Mouse (Mus musculus): ENCODE data around the gene Olfr410. TPM values are rescaled to one million over a fixed set of nuclear protein-coding genes. Genes with fewer than 3 reads are reported as not detected.

Gene Olfr410
- total and polyA plus RNA-seq, 3 experiments: not detected

DNA sequence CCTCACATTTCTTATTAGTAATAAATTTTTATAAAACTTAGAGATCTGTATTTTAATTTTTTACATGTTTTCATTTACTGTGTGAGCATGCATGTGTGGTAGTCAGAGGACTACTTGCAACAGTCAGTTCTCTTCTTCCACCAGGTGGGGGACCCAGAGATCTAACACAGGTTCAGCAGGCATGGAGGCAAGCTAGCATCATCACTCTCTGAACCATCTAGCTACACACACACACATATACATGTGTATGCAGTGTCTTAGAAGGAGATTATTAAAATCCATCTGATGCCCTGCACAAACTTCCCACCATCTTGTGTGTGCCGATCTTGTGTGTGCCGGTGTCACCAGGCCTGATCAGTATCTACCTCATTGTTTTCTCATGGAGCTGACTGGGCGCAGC is 39.0 kb upstream of the Olfr410 start:
- Histone ChIP-seq H3K9me3 (replicated peaks; ENCODE audit: low read length) (no peaks in the 10 kb centered on the region), H3K79me2 (replicated peaks; ENCODE audit: control insufficient read depth, extremely low read depth, insufficient read depth, poor library complexity, severe bottlenecking) (no peaks in the 10 kb centered on the region), H3K4me2 (ENCODE audit: insufficient read depth, low read depth, poor library complexity, severe bottlenecking) (no peak overlapping the region), H3K4me3 (replicated peaks in 1 of 3; ENCODE audit: low read depth in 2 of 3, low read length in 2 of 3, poor library complexity in 1 of 3) (no peak overlapping the region), H3K9ac (ENCODE audit: insufficient read depth, low read depth) (no peak overlapping the region), H3K36me3 (replicated peaks in 1 of 2; ENCODE audit: control insufficient read depth in 1 of 2, insufficient read depth in 1 of 2, low read length in 1 of 2) (no peaks in the 10 kb centered on the region), H3K27ac (ENCODE audit: insufficient read depth, low read depth) (no peak overlapping the region), H3K27me3 (replicated peaks) (peaks cover 4% of the 10 kb centered on the region), H3K4me1 (ENCODE audit: control insufficient read depth in 1 of 2, insufficient read depth in 2 of 2) (peaks cover 2 to 23% of the 10 kb centered on the region in 2 experiments; a peak in 2 of 4 replicates)
- TF ChIP-seq CTCF (conservative IDR thresholded peaks at IDR 0.05 in 1 of 2, IDR thresholded peaks at IDR 0.05 in 1 of 2; ENCODE audit: low read depth in 2 of 2, low read length in 2 of 2): peak; percentile 62 to 98
- TF ChIP-seq ZKSCAN1 (IDR thresholded peaks at IDR 0.05; ENCODE audit: borderline replicate concordance, low read depth, low read length): no peak
- TF ChIP-seq MYC (IDR thresholded peaks at IDR 0.05; ENCODE audit: low read depth, low read length): peak; percentile 34; the same call in 1 of the 2 replicates
- peak; percentile 99 for TF ChIP-seq SMC3 (IDR thresholded peaks at IDR 0.05; ENCODE audit: low read depth, low read length)
- no peak for TF ChIP-seq E2F4 (IDR thresholded peaks at IDR 0.05; ENCODE audit: insufficient replicate concordance, low read depth, low read length)
- TF ChIP-seq RAD21 (IDR thresholded peaks at IDR 0.05; ENCODE audit: low read depth, low read length): peak; percentile 98
- peak; percentile 98 for TF ChIP-seq ZC3H11A (IDR thresholded peaks at IDR 0.05; ENCODE audit: low read depth, low read length)
- no peak for TF ChIP-seq MXI1 (IDR thresholded peaks at IDR 0.05; ENCODE audit: low read depth, low read length)
- DNase-seq (ENCODE audit: extremely low read depth): peak; percentile 82
- dilution Hi-C loops (cut with MboI; ENCODE audit: extremely low pct_ligation_motif_present, extremely low pct_unique_long_range_greater_than_20kb, low sequenced_read_pairs): no loop called here
- in situ Hi-C loops (cut with MboI; ENCODE audit: low pct_ligation_motif_present, low pct_unique_long_range_greater_than_20kb, low sequenced_read_pairs): loop anchor here (10.0 to 25.0 kb wide), 3 partner anchors 158 to 460 kb away; partner anchors contain the start of genes Mnt, Olfr139 and Olfr399

DNA sequence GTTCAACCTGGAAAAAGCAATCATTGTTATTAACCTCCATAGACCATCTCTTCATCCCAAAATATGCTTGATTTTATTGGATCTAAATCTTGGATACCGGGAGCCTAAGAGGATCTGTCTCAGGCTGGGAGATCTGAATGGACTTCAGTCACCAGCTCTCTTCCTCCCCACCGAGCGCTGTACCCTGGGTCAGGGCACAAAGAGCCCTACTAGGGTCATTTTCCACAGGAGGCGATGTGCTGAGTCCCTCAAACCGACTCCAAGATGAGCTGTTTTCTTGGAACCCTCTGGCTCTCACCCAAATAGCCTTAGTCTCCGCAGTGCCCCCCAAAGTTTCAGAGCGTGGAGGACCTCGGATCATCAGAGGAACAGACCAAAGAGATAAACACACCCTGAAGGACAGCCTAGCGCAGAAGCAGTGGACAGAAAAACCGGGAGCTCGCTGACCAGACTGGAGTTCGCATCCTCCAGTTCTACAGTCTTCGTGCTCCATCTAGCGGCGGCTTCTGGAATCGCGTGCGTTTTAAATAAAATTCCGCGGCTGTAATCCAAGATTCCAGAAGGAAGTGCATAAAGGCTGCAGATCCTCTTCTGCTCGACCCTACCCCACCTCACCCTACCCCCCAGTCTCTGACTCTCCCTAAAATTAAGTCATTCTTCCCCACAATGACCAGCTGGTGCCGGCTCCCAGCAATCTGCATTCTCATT is 33.7 kb upstream of the Olfr410 start:
- Histone ChIP-seq H3K4me2 (ENCODE audit: insufficient read depth, low read depth, poor library complexity, severe bottlenecking) (peak overlapping the region; percentile 45; the same call in 1 of the 2 replicates), H3K9me3 (replicated peaks; ENCODE audit: low read length) (peaks cover 3% of the 10 kb centered on the region), H3K27me3 (replicated peaks) (peaks cover 47% of the 10 kb centered on the region), H3K27ac (ENCODE audit: insufficient read depth, low read depth) (no peak overlapping the region), H3K36me3 (replicated peaks in 1 of 2; ENCODE audit: control insufficient read depth in 1 of 2, insufficient read depth in 1 of 2, low read length in 1 of 2) (no peaks in the 10 kb centered on the region), H3K4me3 (replicated peaks in 1 of 3; ENCODE audit: low read depth in 2 of 3, low read length in 2 of 3, poor library complexity in 1 of 3) (no peak overlapping the region), H3K79me2 (replicated peaks; ENCODE audit: control insufficient read depth, extremely low read depth, insufficient read depth, poor library complexity, severe bottlenecking) (no peaks in the 10 kb centered on the region), H3K9ac (ENCODE audit: insufficient read depth, low read depth) (no peak overlapping the region), H3K4me1 (ENCODE audit: control insufficient read depth in 1 of 2, insufficient read depth in 2 of 2) (no peaks in the 10 kb centered on the region)
- peak; percentile 59 for DNase-seq (ENCODE audit: extremely low read depth)
- dilution Hi-C loops (cut with MboI; ENCODE audit: extremely low pct_ligation_motif_present, extremely low pct_unique_long_range_greater_than_20kb, low sequenced_read_pairs): no loop called here
- in situ Hi-C loops (cut with MboI; ENCODE audit: low pct_ligation_motif_present, low pct_unique_long_range_greater_than_20kb, low sequenced_read_pairs): loop anchor here (10.0 to 25.0 kb wide), 4 partner anchors 163 to 1234 kb away; partner anchors contain the start of genes Haspin, Olfr139 and Olfr399
- TF ChIP-seq BHLHE40 (IDR thresholded peaks at IDR 0.05; ENCODE audit: low read depth, low read length): no peak
- TF ChIP-seq MAFK (IDR thresholded peaks at IDR 0.05; ENCODE audit: insufficient replicate concordance, low read length): no peak
- TF ChIP-seq TBP (conservative IDR thresholded peaks at IDR 0.05; ENCODE audit: low read depth, low read length): no peak
- TF ChIP-seq POLR2A (IDR thresholded peaks at IDR 0.05; ENCODE audit: low read depth, low read length): no peak
- TF ChIP-seq CTCF (conservative IDR thresholded peaks at IDR 0.05 in 1 of 2, IDR thresholded peaks at IDR 0.05 in 1 of 2; ENCODE audit: low read depth in 2 of 2, low read length in 2 of 2): peak; percentile 92 to 94
- no peak for TF ChIP-seq SIN3A (IDR thresholded peaks at IDR 0.05; ENCODE audit: low read length)
- TF ChIP-seq ZC3H11A (IDR thresholded peaks at IDR 0.05; ENCODE audit: low read depth, low read length): peak; percentile 58
- TF ChIP-seq PAX5 (IDR thresholded peaks at IDR 0.05; ENCODE audit: low read length): no peak
- peak; percentile 59; the same call in 1 of the 2 replicates for TF ChIP-seq IRF4 (IDR thresholded peaks at IDR 0.05; ENCODE audit: low read depth, low read length)
- no peak for TF ChIP-seq MAX (IDR thresholded peaks at IDR 0.05; ENCODE audit: low read length)
- TF ChIP-seq POLR2AphosphoS2 (IDR thresholded peaks at IDR 0.05; ENCODE audit: low read depth, low read length): no peak
- peak; percentile 56; the same call in 1 of the 2 replicates for TF ChIP-seq NRF1 (IDR thresholded peaks at IDR 0.05; ENCODE audit: low read depth, low read length)
- no peak for TF ChIP-seq ZNF384 (IDR thresholded peaks at IDR 0.05; ENCODE audit: low read depth, low read length)
- TF ChIP-seq JUN (IDR thresholded peaks at IDR 0.05; ENCODE audit: insufficient read depth, low read depth, low read length): no peak
- TF ChIP-seq MEF2A (IDR thresholded peaks at IDR 0.05; ENCODE audit: borderline replicate concordance, low read depth, low read length): no peak
- TF ChIP-seq E2F4 (IDR thresholded peaks at IDR 0.05; ENCODE audit: insufficient replicate concordance, low read depth, low read length): no peak
- TF ChIP-seq TCF12 (IDR thresholded peaks at IDR 0.05; ENCODE audit: low read depth, low read length): no peak
- TF ChIP-seq MAZ (IDR thresholded peaks at IDR 0.05; ENCODE audit: low read depth, low read length): no peak
- no peak for TF ChIP-seq MYC (IDR thresholded peaks at IDR 0.05; ENCODE audit: low read depth, low read length)
- no peak for TF ChIP-seq CHD2 (IDR thresholded peaks at IDR 0.05; ENCODE audit: low read length)
- no peak for TF ChIP-seq UBTF (IDR thresholded peaks at IDR 0.05; ENCODE audit: low read depth, low read length)
- no peak for TF ChIP-seq USF1 (IDR thresholded peaks at IDR 0.05; ENCODE audit: low read depth, low read length)
- no peak for TF ChIP-seq ELF1 (IDR thresholded peaks at IDR 0.05; ENCODE audit: low read depth, low read length)
- no peak for TF ChIP-seq MXI1 (IDR thresholded peaks at IDR 0.05; ENCODE audit: low read depth, low read length)
- no peak for TF ChIP-seq NELFE (IDR thresholded peaks at IDR 0.05; ENCODE audit: low read depth, low read length)
- no peak for TF ChIP-seq USF2 (conservative IDR thresholded peaks at IDR 0.05; ENCODE audit: low read depth, low read length)
- no peak for TF ChIP-seq ZMIZ1 (IDR thresholded peaks at IDR 0.05; ENCODE audit: low read depth, low read length)
- no peak for TF ChIP-seq GABPA (IDR thresholded peaks at IDR 0.05; ENCODE audit: insufficient replicate concordance, low read depth, low read length)

All from CH12.LX (cell line).